Mouse (Mus musculus): ENCODE data around the gene Ppp1r1c. TPM values are rescaled to one million over a fixed set of nuclear protein-coding genes. Genes with fewer than 3 reads are reported as not detected.

Gene Ppp1r1c
- polyA plus RNA-seq, 1 experiment from 2014 or later: not detected

- no peaks in the 10 kb centered on the region for H3K9me3 ChIP-seq (ENCODE audit: control insufficient read depth, low read length)
- no peak overlapping the region for H3K4me3 ChIP-seq (ENCODE audit: low read depth, low read length)
- H3K4me1 ChIP-seq (ENCODE audit: control insufficient read depth, insufficient read depth, low read length): no peaks in the 10 kb centered on the region
- 87% methylated on average over 1 of the region's 1 CpGs for WGBS
- H3K9ac ChIP-seq (ENCODE audit: low read length): no peak overlapping the region
- ATAC-seq (ENCODE audit: insufficient number of reproducible peaks, low FRiP score, low TSS enrichment, low read depth) (no peak), DNase-seq (ENCODE audit: low spot score) (no peak)
- no peak overlapping the region for H3K27ac ChIP-seq (replicated peaks; ENCODE audit: low read depth, low read length)
- no peaks in the 10 kb centered on the region for H3K27me3 ChIP-seq (ENCODE audit: control insufficient read depth, insufficient read depth, low read length)
- H3K4me2 ChIP-seq (ENCODE audit: low read depth, severe bottlenecking): no peak overlapping the region
- no peaks in the 10 kb centered on the region for H3K36me3 ChIP-seq (ENCODE audit: control insufficient read depth, insufficient read depth, low read length)
These were observed 149.3 kb downstream of the Ppp1r1c start for GRCm38 (mm10) chr2:79856874-79857273.

DNA sequence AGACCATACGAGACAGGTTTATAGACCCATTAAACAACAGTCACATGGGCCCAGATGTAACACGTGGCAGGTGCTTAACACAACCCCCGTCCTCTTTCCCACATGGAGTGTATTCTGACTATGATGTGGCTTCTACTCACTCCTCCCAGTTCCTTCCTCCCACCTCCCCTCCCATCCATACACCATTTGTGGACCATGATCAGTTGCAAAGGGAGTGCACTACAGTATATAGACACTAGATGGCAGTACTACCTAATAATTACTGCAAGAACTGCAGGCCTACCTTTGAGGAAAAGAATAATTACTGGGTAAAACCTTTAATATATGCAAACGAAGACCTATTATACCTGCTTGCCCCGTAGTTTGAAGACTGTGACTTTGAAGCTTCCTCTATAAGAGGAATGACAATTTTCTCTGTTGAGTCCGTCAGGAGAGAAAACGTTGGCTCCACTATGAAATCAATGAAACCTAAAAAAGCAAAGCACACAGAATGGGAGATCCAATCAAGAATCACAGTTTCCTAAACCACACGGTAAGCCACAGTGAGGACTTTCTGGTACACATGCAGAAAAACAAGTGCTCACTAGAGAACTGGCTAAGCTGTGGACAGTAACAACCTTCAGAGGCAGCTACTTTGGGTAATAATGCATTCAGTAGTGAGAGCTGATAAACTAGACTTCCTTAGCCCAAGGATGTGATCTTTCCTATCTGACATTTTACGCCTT is 157.9 kb downstream of the Ppp1r1c start:
- ATAC-seq (ENCODE audit: insufficient number of reproducible peaks, low FRiP score, low TSS enrichment, low read depth): peak; percentile 75; the same call in 1 of the 2 replicates

More for the DNA sequence above, 157.9 kb downstream of the Ppp1r1c start:
- no peaks in the 10 kb centered on the region for H3K4me1 ChIP-seq (ENCODE audit: control insufficient read depth, insufficient read depth, low read length)
- no peaks in the 10 kb centered on the region for H3K9me3 ChIP-seq (ENCODE audit: control insufficient read depth, low read length)
- H3K27me3 ChIP-seq (ENCODE audit: control insufficient read depth, insufficient read depth, low read length): no peaks in the 10 kb centered on the region
- DNase-seq (ENCODE audit: low spot score): peak; percentile 29
- H3K4me2 ChIP-seq (ENCODE audit: low read depth, severe bottlenecking): no peak overlapping the region
- no peak overlapping the region for H3K27ac ChIP-seq (replicated peaks; ENCODE audit: low read depth, low read length)
- WGBS: 45% methylated on average over 9 of the region's 9 CpGs
- no peak overlapping the region for H3K9ac ChIP-seq (ENCODE audit: low read length)
- no peaks in the 10 kb centered on the region for H3K36me3 ChIP-seq (ENCODE audit: control insufficient read depth, insufficient read depth, low read length)
- no peak overlapping the region for H3K4me3 ChIP-seq (ENCODE audit: low read depth, low read length)

Other genes starting within 250 kb of the Ppp1r1c start
- 7.4 TPM in 2 replicates for gene Itprid2, start 72.4 kb upstream of the Ppp1r1c start, polyA plus RNA-seq (2014; fragmentation: Nextera tagmentation; extraction: Ambion mirVana)

Measured in limb, embryonic 11.5 days (tissue).